Mouse (Mus musculus) limb, embryonic 13.5 days (tissue): Measurements from ENCODE around the gene Them7. TPM values are rescaled to one million over a fixed set of nuclear protein-coding genes. Genes with fewer than 3 reads are reported as not detected.

Experiments used
- ATAC-seq: fragments of 200-750 bp; cut with Nextera tagmentation; 2 replicates; pipeline ENCODE4 v1.8.0; 2017; ENCODE audit warnings: low read depth, moderate number of reproducible peaks, moderate TSS enrichment; ENCODE audit not compliant: low FRiP score
- H3K27ac ChIP-seq: fragments of 300-500 bp; sonication (generic); 2 replicates; pipeline ENCODE4 v1.5.1; 2015; ENCODE audit warnings: inconsistent platforms, mild to moderate bottlenecking, moderate library complexity
- H3K27me3 ChIP-seq: fragments of 300-500 bp; sonication (generic); 2 replicates; pipeline ENCODE4 v1.6.1; 2015; ENCODE audit warnings: mild to moderate bottlenecking, inconsistent platforms
- H3K36me3 ChIP-seq: fragments of 300-500 bp; sonication (generic); 2 replicates; pipeline ENCODE4 v1.6.1; 2015; ENCODE audit warnings: inconsistent platforms, mild to moderate bottlenecking, moderate library complexity
- H3K4me1 ChIP-seq: fragments of 300-500 bp; sonication (generic); 2 replicates; pipeline ENCODE4 v1.6.1; 2015; ENCODE audit warnings: inconsistent platforms
- H3K4me2 ChIP-seq: fragments of 300-500 bp; sonication (generic); replicated peaks from 2 replicates; pipeline ENCODE4 v1.6.1; 2015; ENCODE audit warnings: inconsistent platforms, mild to moderate bottlenecking, moderate library complexity
- H3K4me3 ChIP-seq: fragments of 300-500 bp; sonication (generic); 2 replicates; pipeline ENCODE4 v1.5.1; 2015; ENCODE audit warnings: moderate library complexity, mild to moderate bottlenecking, inconsistent platforms
- H3K9ac ChIP-seq: fragments of 300-500 bp; sonication (generic); 2 replicates; pipeline ENCODE4 v1.6.1; 2015; ENCODE audit warnings: mild to moderate bottlenecking, inconsistent platforms
- H3K9me3 ChIP-seq: fragments of 300-500 bp; sonication (generic); 2 replicates; pipeline ENCODE4 v1.6.1; 2016; ENCODE audit warnings: inconsistent platforms
- WGBS: fragments of 180-500 bp; shearing (Covaris S2); methylation state at CpG from one replicate; pipeline ENCODE4 v1.1.7; 2015; 5-methylcytosine and 5-hydroxymethylcytosine counted together
- polyA plus RNA-seq: library from polyadenylated mRNA; unstranded; fragments of >200 nt; fragmentation: Nextera tagmentation; extraction: Ambion mirVana; gene quantifications from 2 replicates; pipeline ENCODE4 v1.2.1, GENCODE M21; 2015

The Them7 gene
- 0.45 and 0.68 TPM in 2 replicates for polyA plus RNA-seq

DNA sequence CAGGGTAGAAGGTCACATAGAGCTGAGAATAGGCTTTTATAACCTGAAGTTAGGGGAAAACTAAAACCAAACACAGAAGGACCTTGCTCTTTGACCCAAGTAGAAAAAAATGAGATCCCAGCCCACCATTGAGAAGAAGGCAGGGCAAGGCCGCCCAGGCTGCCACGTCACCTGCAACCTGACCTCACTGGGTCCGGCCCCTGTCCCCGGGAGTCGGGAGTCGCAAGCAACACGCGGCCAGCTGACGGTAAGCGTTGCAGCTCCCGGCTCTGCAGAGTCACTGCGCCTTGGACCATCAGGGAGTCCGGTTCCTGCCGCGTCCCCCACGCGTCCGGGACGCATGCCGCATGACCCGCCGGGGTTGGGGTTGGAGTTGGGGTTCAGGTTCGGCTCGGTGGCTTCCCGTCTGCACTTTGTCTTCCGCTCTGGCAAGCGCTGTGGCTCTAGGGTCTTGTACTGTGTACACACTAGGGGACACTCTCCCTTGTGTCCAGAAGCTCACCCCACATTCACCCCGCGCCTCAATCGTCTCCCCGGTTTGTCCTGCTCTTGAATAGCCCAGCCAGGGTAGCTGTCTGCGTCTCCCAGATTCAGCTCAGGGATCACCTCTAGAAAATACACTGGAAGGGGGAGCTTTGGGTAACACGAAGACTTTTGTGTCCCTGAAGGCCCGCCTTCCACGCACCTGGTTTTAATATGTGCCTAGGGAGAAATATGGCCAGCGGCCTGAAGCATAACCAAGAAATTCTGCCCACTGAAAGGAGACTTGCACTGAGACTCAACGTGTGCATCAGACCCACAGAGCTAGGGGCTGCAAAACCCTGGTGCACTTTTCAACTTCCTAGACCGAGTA is at the start of gene Them7:
Them7 (plus strand) TSS at position 187 of the 853 bp plus-strand sequence.
- WGBS = 1% methylated on average over 38 of the region's 38 CpGs
- Histone ChIP-seq H3K4me2 (peak within 1 kb of the TSS; percentile 81), H3K9me3 (no peaks in the 10 kb centered on the region), H3K27ac (no peak within 1 kb of the TSS), H3K4me3 (peak within 1 kb of the TSS; percentile 46), H3K36me3 (no peaks in the 10 kb centered on the region), H3K9ac (peak within 1 kb of the TSS; percentile 63), H3K4me1 (peaks cover 41% of the 10 kb centered on the region), H3K27me3 (peaks cover 31% of the 10 kb centered on the region)
- 0 out of 2 replicates have a peak, but pooled peaks have one; percentile 42 for ATAC-seq

DNA sequence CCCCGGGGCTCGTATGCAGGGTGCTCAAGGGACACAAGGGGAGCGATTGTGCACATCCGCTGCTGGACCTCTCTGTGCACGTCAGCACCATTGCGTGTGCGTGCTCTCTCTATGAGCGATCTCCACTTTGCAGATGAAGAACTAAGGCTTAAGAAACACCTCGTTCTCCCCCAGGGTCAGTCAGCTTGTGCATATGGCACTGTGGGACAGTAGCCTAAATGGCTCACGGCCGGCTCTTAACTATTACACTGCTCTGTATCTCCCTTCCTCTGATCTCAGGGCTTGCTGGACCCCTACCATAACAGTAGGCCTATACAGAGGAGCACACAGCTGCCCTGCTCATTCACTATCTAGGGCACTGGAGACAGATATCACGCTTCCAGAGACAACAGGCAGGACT is 45.2 kb upstream of the Them7 start:
- Histone ChIP-seq H3K27ac (no peak overlapping the region), H3K27me3 (no peaks in the 10 kb centered on the region), H3K9me3 (peaks cover 9% of the 10 kb centered on the region), H3K9ac (no peak overlapping the region), H3K4me2 (no peak overlapping the region), H3K4me1 (no peaks in the 10 kb centered on the region), H3K4me3 (no peak overlapping the region), H3K36me3 (no peaks in the 10 kb centered on the region)
- WGBS = 87% methylated on average over 12 of the region's 12 CpGs
- no peak for ATAC-seq

- WGBS = 59% methylated on average over 6 of the region's 6 CpGs
- no peak for ATAC-seq
- no peaks in the 10 kb centered on the region for H3K4me1 ChIP-seq
- H3K9ac ChIP-seq = no peak overlapping the region
- H3K4me2 ChIP-seq = no peak overlapping the region
- H3K4me3 ChIP-seq = no peak overlapping the region
- H3K27me3 ChIP-seq = no peaks in the 10 kb centered on the region; the same call in 1 of the 2 replicates
- H3K27ac ChIP-seq = no peak overlapping the region
- H3K36me3 ChIP-seq = no peaks in the 10 kb centered on the region
- peaks cover 5% of the 10 kb centered on the region; the same call in 1 of the 2 replicates for H3K9me3 ChIP-seq
These were observed 41.6 kb upstream of the Them7 start for GRCm38 (mm10) chr2:105182501-105182900.

- no peak overlapping the region for H3K4me2 ChIP-seq
- no peak overlapping the region for H3K9ac ChIP-seq
- H3K36me3 ChIP-seq = no peaks in the 10 kb centered on the region
- no peaks in the 10 kb centered on the region; the same call in 1 of the 2 replicates for H3K27me3 ChIP-seq
- WGBS = 95% methylated on average over 3 of the region's 3 CpGs
- H3K4me3 ChIP-seq = no peak overlapping the region
- H3K9me3 ChIP-seq = peaks cover 3% of the 10 kb centered on the region; the same call in 1 of the 2 replicates
- no peaks in the 10 kb centered on the region for H3K4me1 ChIP-seq
- ATAC-seq = no peak
- H3K27ac ChIP-seq = no peak overlapping the region
These were observed 39.0 kb upstream of the Them7 start for GRCm38 (mm10) chr2:105185140-105185539.

- no peaks in the 10 kb centered on the region for H3K4me1 ChIP-seq
- no peak overlapping the region for H3K4me2 ChIP-seq
- H3K27ac ChIP-seq = no peak overlapping the region
- H3K9me3 ChIP-seq = no peaks in the 10 kb centered on the region
- H3K27me3 ChIP-seq = no peaks in the 10 kb centered on the region; the same call in 1 of the 2 replicates
- H3K4me3 ChIP-seq = no peak overlapping the region
- no peaks in the 10 kb centered on the region for H3K36me3 ChIP-seq
- WGBS = 79% methylated on average over 13 of the region's 13 CpGs
- H3K9ac ChIP-seq = no peak overlapping the region
- ATAC-seq = no peak
These were observed 38.2 kb upstream of the Them7 start for GRCm38 (mm10) chr2:105185768-105186529.

- Histone ChIP-seq H3K27ac (no peak overlapping the region), H3K4me1 (no peaks in the 10 kb centered on the region), H3K9me3 (no peaks in the 10 kb centered on the region), H3K9ac (no peak overlapping the region), H3K4me2 (no peak overlapping the region), H3K4me3 (no peak overlapping the region), H3K36me3 (no peaks in the 10 kb centered on the region), H3K27me3 (no peaks in the 10 kb centered on the region; the same call in 1 of the 2 replicates)
- no peak for ATAC-seq
- WGBS = 74% methylated on average over 5 of the region's 5 CpGs
These were observed 37.5 kb upstream of the Them7 start for GRCm38 (mm10) chr2:105186591-105186990.

GRCm38 (mm10) chr2:105188182-105188581 is 35.9 kb upstream of the Them7 start:
- no peaks in the 10 kb centered on the region for H3K4me1 ChIP-seq
- no peaks in the 10 kb centered on the region for H3K9me3 ChIP-seq
- WGBS = 75% methylated on average over 10 of the region's 10 CpGs
- ATAC-seq = no peak
- no peak overlapping the region for H3K27ac ChIP-seq
- no peaks in the 10 kb centered on the region; the same call in 1 of the 2 replicates for H3K27me3 ChIP-seq
- no peak overlapping the region for H3K4me3 ChIP-seq
- H3K4me2 ChIP-seq = no peak overlapping the region
- no peak overlapping the region for H3K9ac ChIP-seq
- H3K36me3 ChIP-seq = no peaks in the 10 kb centered on the region

DNA sequence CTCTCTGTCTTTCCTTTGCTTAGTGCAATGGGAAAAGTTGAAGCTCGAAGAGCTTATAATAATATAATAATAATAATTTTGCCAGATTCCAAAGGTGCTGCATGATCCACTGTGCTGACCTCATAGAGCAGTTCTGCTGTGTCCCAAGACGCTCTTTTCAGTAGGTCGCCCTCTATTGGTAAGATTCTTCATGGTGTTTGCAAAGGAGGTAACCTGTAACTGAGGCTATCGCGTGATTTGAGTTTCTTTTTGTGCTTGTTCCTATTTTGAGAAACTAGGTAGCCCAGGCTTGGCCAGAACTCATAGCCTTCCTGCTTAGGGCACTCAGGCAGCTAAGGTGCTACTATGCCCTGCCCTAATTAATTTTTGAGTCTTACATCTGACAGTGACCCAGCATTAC is 34.8 kb upstream of the Them7 start:
- no peak overlapping the region for H3K27ac ChIP-seq
- WGBS = 32% methylated on average over 5 of the region's 5 CpGs
- H3K36me3 ChIP-seq = no peaks in the 10 kb centered on the region
- no peaks in the 10 kb centered on the region for H3K9me3 ChIP-seq
- no peaks in the 10 kb centered on the region for H3K4me1 ChIP-seq
- H3K9ac ChIP-seq = no peak overlapping the region
- no peaks in the 10 kb centered on the region; the same call in 1 of the 2 replicates for H3K27me3 ChIP-seq
- no peak overlapping the region for H3K4me3 ChIP-seq
- H3K4me2 ChIP-seq = no peak overlapping the region
- no peak for ATAC-seq

DNA sequence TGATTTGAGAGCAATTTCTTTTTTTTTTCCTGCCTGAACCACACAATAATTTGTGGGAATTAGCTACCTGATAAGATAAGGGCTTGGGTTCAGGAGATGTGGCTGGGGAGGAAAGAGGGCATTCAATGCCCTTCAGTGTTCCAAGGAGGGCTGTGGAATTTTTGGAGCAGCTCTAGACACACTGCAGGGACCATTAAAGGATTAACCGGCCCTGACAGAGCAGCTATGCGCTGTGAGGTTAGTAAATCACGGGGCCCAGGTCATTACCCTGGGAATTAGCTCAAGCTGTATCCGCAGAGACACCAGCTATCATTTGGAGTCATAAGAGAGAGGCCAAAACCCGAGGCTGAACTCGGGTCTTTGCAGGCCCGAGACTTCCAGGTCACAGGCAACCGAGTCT is 24.0 kb upstream of the Them7 start:
- no peak overlapping the region for H3K27ac ChIP-seq
- H3K4me3 ChIP-seq = no peak overlapping the region
- no peak overlapping the region for H3K4me2 ChIP-seq
- WGBS = 7% methylated on average over 8 of the region's 8 CpGs
- 0 out of 2 replicates have a peak, but pooled peaks cover 4% of the 10 kb centered on the region for H3K4me1 ChIP-seq
- no peaks in the 10 kb centered on the region for H3K36me3 ChIP-seq
- H3K9ac ChIP-seq = no peak overlapping the region
- no peak for ATAC-seq
- no peaks in the 10 kb centered on the region for H3K9me3 ChIP-seq
- no peaks in the 10 kb centered on the region; the same call in 1 of the 2 replicates for H3K27me3 ChIP-seq

DNA sequence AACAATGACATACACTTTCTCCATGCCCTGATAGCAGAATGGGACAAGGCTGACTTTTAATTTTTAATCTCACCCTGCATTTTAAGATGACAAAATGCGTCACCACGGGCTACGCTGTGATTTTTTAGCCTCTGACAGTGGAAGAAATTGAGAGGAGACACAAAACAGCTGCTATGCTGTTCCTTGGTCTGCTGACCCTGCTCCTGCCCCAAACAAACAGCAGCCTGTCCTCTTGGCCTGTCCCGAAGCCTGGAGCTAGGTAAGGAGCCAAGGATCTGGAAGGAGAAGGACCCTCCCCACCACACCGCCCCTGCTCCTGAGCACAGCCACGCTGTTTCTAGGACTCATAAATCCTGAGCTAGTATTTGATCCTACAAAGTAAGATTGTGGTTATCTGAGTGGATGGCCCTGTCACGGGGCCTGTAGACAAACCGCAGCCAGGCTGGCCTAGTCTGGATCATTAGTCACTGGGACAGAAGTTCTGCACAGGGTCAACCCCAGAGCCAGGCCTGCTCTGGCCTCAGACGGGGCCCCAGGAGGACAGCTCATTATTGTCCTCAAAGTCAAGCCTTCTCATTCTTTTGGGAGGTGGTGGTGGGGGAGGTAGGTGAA is 17.5 kb upstream of the Them7 start:
- no peaks in the 10 kb centered on the region for H3K36me3 ChIP-seq
- no peak overlapping the region for H3K27ac ChIP-seq
- H3K9me3 ChIP-seq = no peaks in the 10 kb centered on the region
- 36% methylated on average over 9 of the region's 9 CpGs for WGBS
- H3K4me3 ChIP-seq = no peak overlapping the region
- H3K4me2 ChIP-seq = no peak overlapping the region
- H3K9ac ChIP-seq = no peak overlapping the region
- peaks cover 8% of the 10 kb centered on the region for H3K27me3 ChIP-seq
- H3K4me1 ChIP-seq = no peaks in the 10 kb centered on the region
- no peak for ATAC-seq

- Histone ChIP-seq H3K9ac (no peak overlapping the region), H3K27me3 (peaks cover 48% of the 10 kb centered on the region), H3K4me2 (no peak overlapping the region), H3K9me3 (no peaks in the 10 kb centered on the region), H3K4me3 (no peak overlapping the region), H3K4me1 (no peaks in the 10 kb centered on the region), H3K27ac (no peak overlapping the region), H3K36me3 (no peaks in the 10 kb centered on the region)
- 60% methylated on average over 7 of the region's 7 CpGs for WGBS
- ATAC-seq = no peak
These were observed 11.3 kb upstream of the Them7 start for GRCm38 (mm10) chr2:105212839-105213238.

DNA sequence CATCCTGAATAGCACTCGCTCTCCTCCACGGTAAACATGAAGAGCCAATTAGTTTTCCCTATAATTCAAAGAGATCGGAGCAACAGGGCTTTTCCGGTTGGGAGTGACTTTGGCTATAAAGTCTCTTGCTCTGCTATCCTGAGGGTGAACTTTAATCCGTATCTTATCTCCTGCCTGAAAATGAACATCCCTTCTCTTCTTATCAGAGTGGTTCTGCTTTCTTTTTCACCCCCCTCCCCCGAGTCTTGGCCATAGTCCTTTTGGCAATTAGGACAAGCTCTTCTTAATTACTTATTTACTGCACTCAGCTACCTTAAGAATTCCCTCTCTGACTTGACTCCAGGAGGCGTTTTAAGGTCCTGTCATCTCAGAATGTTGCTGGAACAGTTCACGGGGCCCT is 8.2 kb upstream of the Them7 start:
- no peak overlapping the region for H3K4me3 ChIP-seq
- no peak overlapping the region for H3K4me2 ChIP-seq
- no peak overlapping the region for H3K27ac ChIP-seq
- no peak for ATAC-seq
- H3K27me3 ChIP-seq = peaks cover 46% of the 10 kb centered on the region
- no peak overlapping the region for H3K9ac ChIP-seq
- peaks cover 7% of the 10 kb centered on the region for H3K4me1 ChIP-seq
- 12% methylated on average over 8 of the region's 8 CpGs for WGBS
- H3K9me3 ChIP-seq = no peaks in the 10 kb centered on the region
- no peaks in the 10 kb centered on the region for H3K36me3 ChIP-seq
